Mouse (Mus musculus) lung, adult 2 months (tissue): ENCODE measurements around the gene Ccdc175. TPM values are rescaled to one million over a fixed set of nuclear protein-coding genes. Genes with fewer than 3 reads are reported as not detected.

ENCODE experiments used
- DNase-seq: peaks from one replicate; pipeline ENCODE4 v3.0.0; 2022
- H3K4me1 ChIP-seq: fragments of 200-500 bp; 2 replicates; pipeline ENCODE4 v1.6.1; 2011; ENCODE audit warnings: low read length; ENCODE audit not compliant: control insufficient read depth, insufficient read depth
- H3K4me3 ChIP-seq: fragments of 200-500 bp; replicated peaks from 2 replicates; pipeline ENCODE3; 2011; ENCODE audit warnings: low read depth, mild to moderate bottlenecking, control low read depth, low read length; ENCODE audit errors: extremely low read depth
- CTCF ChIP-seq: fragments of 200-500 bp; IDR thresholded peaks from 2 replicates; pipeline ENCODE4 v1.5.1; 2011; ENCODE audit warnings: mild to moderate bottlenecking, low read length, control low read depth; ENCODE audit not compliant: insufficient read depth
- POLR2A ChIP-seq: fragments of 200-500 bp; IDR thresholded peaks from 2 replicates; pipeline ENCODE4 v1.6.1; 2011; ENCODE audit warnings: low read depth, mild to moderate bottlenecking, control low read depth, low read length, borderline replicate concordance; ENCODE audit errors: extremely low read depth
- WGBS: fragments of 180-500 bp; shearing (Covaris S2); methylation state at CpG from one replicate; pipeline ENCODE4 v1.1.7; 2018; 5-methylcytosine and 5-hydroxymethylcytosine counted together
- polyA plus RNA-seq: library from polyadenylated mRNA; depleted of rRNA; stranded (reverse); fragments of >200 nt; gene quantifications from 2 replicates; pipeline ENCODE4 v1.2.3, GENCODE M21; 2012; rRNA removed

The Ccdc175 gene
- polyA plus RNA-seq, 1 experiment, result not detected

- no peak overlapping the region for H3K4me3 ChIP-seq
- WGBS, result 30% methylated on average over 6 of the region's 6 CpGs
These were observed 131.5 kb downstream of the Ccdc175 start for GRCm38 (mm10) chr12:72053303-72053702.

GRCm38 (mm10) chr12:72052571-72052970, 132.3 kb downstream of the Ccdc175 start:
- 76% methylated on average over 6 of the region's 6 CpGs for WGBS
- Histone ChIP-seq H3K4me1 (no peaks in the 10 kb centered on the region), H3K4me3 (no peak overlapping the region)
- no peak for DNase-seq
- no peak for TF ChIP-seq CTCF
- no peak for TF ChIP-seq POLR2A

More at GRCm38 (mm10) chr12:72053303-72053702, 131.5 kb downstream of the Ccdc175 start:
- no peaks in the 10 kb centered on the region for H3K4me1 ChIP-seq
- DNase-seq, result no peak
- peak; percentile 4; the same call in 1 of the 2 replicates for TF ChIP-seq CTCF
- TF ChIP-seq POLR2A, result no peak

Other genes with a start within 250 kb of the Ccdc175 start
- 1.4 and 1.9 TPM in 2 replicates for gene Gpr135, start 113.9 kb downstream of the Ccdc175 start, polyA plus RNA-seq
- gene L3hypdh, start 99.6 kb downstream of the Ccdc175 start, polyA plus RNA-seq, result 10.5 and 14.0 TPM in 2 replicates
- gene Jkamp, start 99.4 kb downstream of the Ccdc175 start, polyA plus RNA-seq, result 56.7 and 81.7 TPM in 2 replicates
- 7.5 and 9.2 TPM in 2 replicates for gene Rtn1, start 224.0 kb upstream of the Ccdc175 start, polyA plus RNA-seq